Mouse (Mus musculus): ENCODE measurements around the gene Smurf1. TPM values are rescaled to one million over a fixed set of nuclear protein-coding genes. Genes with fewer than 3 reads are reported as not detected.

Gene Smurf1
- polyA plus RNA-seq, 1 experiment, result 28.2 TPM

GRCm38 (mm10) chr5:144872867-144873266 is 92.8 kb downstream of the Smurf1 start:
- DNase-seq (ENCODE audit: extremely low spot score in 1 of 2, low spot score in 1 of 2), result no peak

- DNase-seq (ENCODE audit: extremely low spot score in 1 of 2, low spot score in 1 of 2), result no peak
Measured at GRCm38 (mm10) chr5:144872326-144872725, 93.3 kb downstream of the Smurf1 start.

- DNase-seq (ENCODE audit: extremely low spot score in 1 of 2, low spot score in 1 of 2), result no peak
Measured at GRCm38 (mm10) chr5:144871775-144872174, 93.9 kb downstream of the Smurf1 start.

GRCm38 (mm10) chr5:144870782-144871181 is 94.9 kb downstream of the Smurf1 start:
- no peak for DNase-seq (ENCODE audit: extremely low spot score in 1 of 2, low spot score in 1 of 2)

- no peak for DNase-seq (ENCODE audit: extremely low spot score in 1 of 2, low spot score in 1 of 2)
Measured at GRCm38 (mm10) chr5:144869466-144869865, 96.2 kb downstream of the Smurf1 start.

GRCm38 (mm10) chr5:144866923-144867322 is 98.7 kb downstream of the Smurf1 start:
- DNase-seq (ENCODE audit: extremely low spot score in 1 of 2, low spot score in 1 of 2), result peak in 1 of 2 experiments; percentile 26

DNA sequence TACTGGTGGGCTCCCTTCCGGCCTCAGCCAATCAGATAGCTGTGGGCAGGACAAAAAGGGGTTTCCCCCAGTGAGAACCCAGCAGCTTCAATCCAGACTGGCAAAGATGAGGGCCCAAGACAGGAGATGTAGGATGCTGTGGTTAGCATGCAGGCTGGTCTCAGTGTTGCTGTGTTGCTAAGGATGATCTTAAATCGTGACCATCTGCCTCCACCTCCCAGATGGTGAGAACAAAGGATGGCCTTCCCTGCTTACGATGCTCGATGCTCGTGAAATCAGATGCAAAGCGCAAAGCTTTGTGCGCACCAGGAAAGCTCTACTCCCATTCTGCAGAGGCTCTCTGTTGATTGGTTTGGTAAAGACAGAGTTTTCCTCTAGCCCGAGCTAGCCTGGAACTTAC is 104.7 kb downstream of the Smurf1 start:
- DNase-seq (ENCODE audit: extremely low spot score in 1 of 2, low spot score in 1 of 2), result peak in 1 of 2 experiments; percentile 48

GRCm38 (mm10) chr5:144859284-144859683 is 106.4 kb downstream of the Smurf1 start:
- no peak for DNase-seq (ENCODE audit: extremely low spot score in 1 of 2, low spot score in 1 of 2)

DNA sequence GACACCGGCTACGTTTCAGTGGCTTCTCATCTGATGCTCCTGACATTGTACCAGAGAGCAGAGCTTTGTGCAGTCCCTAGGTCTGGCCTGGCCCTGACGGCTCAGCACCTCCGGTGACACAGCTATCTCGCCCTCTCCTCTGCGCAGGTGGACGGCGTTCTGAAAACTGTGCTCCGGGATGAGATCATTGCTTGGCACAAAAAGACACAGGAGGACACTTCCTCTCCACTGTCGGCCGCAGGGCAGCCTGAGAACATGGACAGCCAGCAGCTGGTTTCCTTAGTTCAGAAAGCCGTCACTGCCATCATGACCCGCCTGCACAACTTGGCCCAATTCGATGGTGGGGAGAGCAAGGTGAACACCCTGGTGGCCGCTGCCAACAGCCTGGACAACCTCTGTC is 107.1 kb downstream of the Smurf1 start:
- DNase-seq (ENCODE audit: extremely low spot score in 1 of 2, low spot score in 1 of 2), result no peak

- DNase-seq (ENCODE audit: extremely low spot score in 1 of 2, low spot score in 1 of 2), result no peak
Measured at GRCm38 (mm10) chr5:144855936-144856335, 109.7 kb downstream of the Smurf1 start.

GRCm38 (mm10) chr5:144853931-144854330 is 111.7 kb downstream of the Smurf1 start:
- DNase-seq (ENCODE audit: extremely low spot score in 1 of 2, low spot score in 1 of 2), result no peak

DNA sequence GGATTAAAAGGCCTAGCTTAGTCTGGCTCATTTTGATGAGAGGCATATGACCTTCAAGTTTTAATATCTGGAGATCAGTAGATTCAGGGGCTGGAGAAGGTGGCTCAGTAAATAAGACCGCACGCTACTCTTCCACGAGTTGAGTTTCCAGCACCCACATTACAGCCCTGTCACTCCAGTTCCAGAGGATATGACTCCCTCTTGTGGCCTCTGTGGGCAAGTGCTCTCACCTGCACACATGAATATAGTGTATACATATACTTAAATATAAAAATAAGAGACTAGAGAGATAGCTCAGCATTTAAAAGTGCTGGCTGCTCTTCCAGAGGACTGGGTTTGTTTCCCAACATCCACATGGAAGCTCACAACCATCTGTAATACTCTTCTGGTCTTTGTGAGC is 113.8 kb downstream of the Smurf1 start:
- DNase-seq (ENCODE audit: extremely low spot score in 1 of 2, low spot score in 1 of 2), result no peak

DNA sequence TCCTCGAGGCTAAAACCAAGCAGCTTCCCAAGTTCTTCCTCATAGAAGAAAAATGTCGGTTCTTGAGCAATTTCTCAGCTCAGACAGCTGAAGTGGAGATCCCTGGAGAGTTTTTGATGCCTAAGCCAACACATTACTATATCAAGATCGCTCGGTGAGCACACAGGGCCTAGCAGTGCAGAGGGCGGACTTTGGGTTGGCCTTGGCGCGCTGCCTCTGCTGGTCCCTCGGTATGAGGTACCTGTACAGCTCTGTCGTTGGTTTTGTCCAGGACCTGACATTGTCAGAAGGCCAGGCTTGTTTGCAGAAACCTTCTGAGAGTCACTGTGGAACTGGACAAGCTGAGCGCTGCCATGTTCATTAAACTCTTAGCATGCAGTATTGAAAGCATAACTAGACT is 115.7 kb downstream of the Smurf1 start:
- no peak for DNase-seq (ENCODE audit: extremely low spot score in 1 of 2, low spot score in 1 of 2)

- no peak for DNase-seq (ENCODE audit: extremely low spot score in 1 of 2, low spot score in 1 of 2)
Measured at GRCm38 (mm10) chr5:144848735-144849134, 116.9 kb downstream of the Smurf1 start.

GRCm38 (mm10) chr5:144845352-144845751 is 120.3 kb downstream of the Smurf1 start:
- peak in 1 of 2 experiments; percentile 35 for DNase-seq (ENCODE audit: extremely low spot score in 1 of 2, low spot score in 1 of 2)

DNA sequence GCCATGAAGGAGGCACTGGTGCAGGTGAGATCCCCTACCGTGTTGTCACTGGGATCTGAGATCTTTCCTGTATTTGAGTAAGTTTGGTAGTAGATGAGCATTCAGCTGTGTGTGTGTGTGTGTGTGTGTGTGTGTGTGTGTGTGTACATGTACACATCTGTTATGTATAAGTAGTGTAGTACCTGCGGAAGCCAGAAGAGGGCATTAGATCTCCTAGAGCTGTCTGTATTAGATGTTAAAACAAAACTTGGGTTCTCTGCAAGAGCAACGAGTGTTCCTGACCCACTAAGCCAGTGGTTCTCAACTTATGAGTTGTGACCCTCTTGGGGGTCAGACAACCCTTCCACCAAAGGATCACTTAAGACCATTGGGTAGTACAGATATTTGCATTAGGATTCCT is 129.5 kb downstream of the Smurf1 start:
- peak in 1 of 2 experiments; percentile 65 for DNase-seq (ENCODE audit: extremely low spot score in 1 of 2, low spot score in 1 of 2)

DNA sequence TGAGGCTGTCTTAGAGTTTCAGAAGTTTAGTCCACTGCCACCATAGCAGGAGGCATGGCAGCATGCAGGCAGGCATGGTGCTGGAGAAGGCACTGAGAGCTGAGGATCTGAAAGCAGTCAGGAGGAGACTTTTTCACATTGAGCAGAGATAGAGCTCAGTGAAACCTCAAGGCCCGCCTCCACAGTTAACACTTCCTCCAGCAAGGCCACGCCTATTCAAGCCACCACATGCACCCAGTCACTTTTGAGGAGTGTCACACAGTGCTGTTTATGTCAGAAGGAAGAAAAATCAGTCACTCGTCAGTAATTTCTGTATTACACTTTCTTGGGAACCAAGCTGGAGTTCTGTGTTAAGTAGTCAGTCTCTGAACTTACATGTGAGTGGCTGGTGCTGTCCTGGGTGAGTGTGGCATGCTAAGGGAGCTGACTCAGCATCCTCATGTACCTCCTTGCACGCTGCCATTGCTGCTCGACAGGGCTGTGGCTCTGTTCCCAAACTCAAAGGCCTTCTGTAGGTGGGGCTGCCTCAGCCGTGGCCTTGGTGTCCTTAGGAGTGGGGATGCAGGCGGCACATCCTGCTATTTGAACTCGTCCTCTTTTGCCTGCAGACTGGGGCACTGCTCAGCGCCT is 133.7 kb downstream of the Smurf1 start:
- no peak for DNase-seq (ENCODE audit: extremely low spot score in 1 of 2, low spot score in 1 of 2)

DNA sequence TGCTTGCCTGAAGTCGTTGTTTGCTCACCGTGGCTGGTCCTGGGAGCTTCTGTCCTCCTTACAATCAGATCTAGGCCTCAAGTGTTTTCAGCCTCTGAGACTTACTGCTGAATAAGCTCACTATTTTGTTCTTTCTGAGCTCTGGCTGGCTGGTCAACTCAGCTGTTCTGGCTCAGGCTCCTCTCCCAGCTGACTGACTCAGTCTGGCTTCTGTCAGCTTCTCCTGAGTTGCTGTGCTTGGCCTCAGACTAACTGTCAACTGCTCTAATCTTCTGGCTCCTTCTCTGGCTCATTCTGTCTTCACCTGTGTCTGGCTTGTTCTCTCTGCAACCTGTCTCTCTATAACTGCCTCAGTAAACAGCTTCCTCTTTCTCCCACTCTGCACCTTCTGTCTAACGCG is 136.0 kb downstream of the Smurf1 start:
- no peak for DNase-seq (ENCODE audit: extremely low spot score in 1 of 2, low spot score in 1 of 2)

- DNase-seq (ENCODE audit: extremely low spot score in 1 of 2, low spot score in 1 of 2), result peak in 1 of 2 experiments; percentile 17
Measured at GRCm38 (mm10) chr5:144828365-144829102, 137.1 kb downstream of the Smurf1 start.
